Mouse (Mus musculus): Measurements from ENCODE around the gene Tvp23a.

- TF ChIP-seq CTCF (IDR thresholded peaks at IDR 0.05; ENCODE audit: low read depth): no peak
- no peak for TF ChIP-seq EP300 (optimal IDR thresholded peaks at IDR 0.05)
Observed at GRCm38 (mm10) chr16:10489904-10490457, 42.8 kb upstream of the Tvp23a start.

Data from stomach, postnatal 0 days (tissue).